Mouse (Mus musculus) urinary bladder, adult 2 months (tissue): ENCODE results near the gene Opalin. TPM values are rescaled to one million over a fixed set of nuclear protein-coding genes. Genes with fewer than 3 reads are reported as not detected.

ENCODE experiments used
- DNase-seq: peaks from one replicate; pipeline ENCODE4 v3.0.0; 2022; ENCODE audit warnings: low spot score
- polyA plus RNA-seq: library from polyadenylated mRNA; depleted of rRNA; stranded (reverse); fragments of >200 nt; gene quantifications from 2 replicates; pipeline ENCODE4 v1.2.3, GENCODE M21; 2012; rRNA removed

The Opalin gene
- polyA plus RNA-seq, 1 experiment, result not detected

GRCm38 (mm10) chr19:41015951-41016716 lies 60.8 kb downstream of the Opalin start:
- DNase-seq, result no peak

GRCm38 (mm10) chr19:41014003-41014402 lies 62.9 kb downstream of the Opalin start:
- no peak for DNase-seq

- no peak for DNase-seq
Measured at GRCm38 (mm10) chr19:41013591-41013990, 63.3 kb downstream of the Opalin start.

Other genes starting within 250 kb of the Opalin start
- 4.8 and 5.3 TPM in 2 replicates for gene Ccnj, start 245.8 kb downstream of the Opalin start, polyA plus RNA-seq
- gene Zfp518a, start 182.4 kb downstream of the Opalin start, polyA plus RNA-seq, result 6.4 and 7.3 TPM in 2 replicates
- gene Blnk, start 82.6 kb downstream of the Opalin start, polyA plus RNA-seq, result 7.7 and 9.9 TPM in 2 replicates
- gene Dntt, start 47.8 kb downstream of the Opalin start, polyA plus RNA-seq, result 0.03 and 0.06 TPM in 2 replicates
- 0.09 and 0.18 TPM in 2 replicates for gene Tll2, start 129.7 kb upstream of the Opalin start, polyA plus RNA-seq
- 130 and 138 TPM in 2 replicates for gene Tm9sf3, start 186.9 kb upstream of the Opalin start, polyA plus RNA-seq